Mouse (Mus musculus) G1E (cell line): ENCODE data around the gene Cptp. TPM values are rescaled to one million over a fixed set of nuclear protein-coding genes. Genes with fewer than 3 reads are reported as not detected.

ENCODE experiments used
- ATAC-seq: 2 replicates; pipeline ENCODE4 v1.8.0; 2016; ENCODE audit warnings: mild to moderate bottlenecking; ENCODE audit not compliant: insufficient number of reproducible peaks, poor library complexity, low FRiP score, severe bottlenecking; ENCODE audit errors: extremely low read depth
- DNase-seq: peaks from one replicate; pipeline ENCODE4 v3.0.0; 2012; ENCODE audit warnings: low spot score
- H3K27me3 ChIP-seq: 2 replicates; pipeline ENCODE4 v1.6.1; 2012; ENCODE audit warnings: mild to moderate bottlenecking, low read length, inconsistent platforms; ENCODE audit not compliant: insufficient read depth
- H3K36me3 ChIP-seq: replicated peaks from 2 replicates; pipeline ENCODE3; 2012; ENCODE audit warnings: mild to moderate bottlenecking, inconsistent platforms
- H3K4me1 ChIP-seq: 2 replicates; pipeline ENCODE4 v1.6.1; 2012; ENCODE audit warnings: low read depth, low read length, inconsistent platforms, mixed read lengths; ENCODE audit not compliant: insufficient read depth
- H3K4me3 ChIP-seq: 2 replicates; pipeline ENCODE4 v1.5.1; 2012; ENCODE audit warnings: low read depth, mild to moderate bottlenecking, inconsistent platforms, low read length, moderate library complexity, mixed read lengths
- H3K9me3 ChIP-seq: replicated peaks from 2 replicates; pipeline ENCODE4 v1.6.1; 2012; ENCODE audit warnings: inconsistent platforms
- CTCF ChIP-seq: IDR thresholded peaks from 2 replicates; pipeline ENCODE4 v1.5.1; 2012; ENCODE audit warnings: low read depth, low read length, inconsistent platforms, mixed read lengths
- GATA1 ChIP-seq: IDR thresholded peaks from 2 replicates; pipeline ENCODE4 v1.6.1; 2012; ENCODE audit warnings: borderline replicate concordance, low read length, inconsistent platforms, mixed read lengths
- GATA2 ChIP-seq: IDR thresholded peaks from 2 replicates; pipeline ENCODE4 v1.6.1; 2012; ENCODE audit warnings: low read depth, low read length, inconsistent platforms, borderline replicate concordance
- POLR2AphosphoS5 ChIP-seq: IDR thresholded peaks from 2 replicates; pipeline ENCODE4 v1.6.1; 2012; ENCODE audit warnings: low read depth, low read length, inconsistent platforms; ENCODE audit not compliant: insufficient replicate concordance
- TAL1 ChIP-seq: conservative IDR thresholded peaks from 2 replicates; pipeline ENCODE4 v1.6.1; 2012; ENCODE audit warnings: low read depth, low read length, inconsistent platforms, mixed read lengths
- polyA plus RNA-seq: library from polyadenylated mRNA; stranded (reverse); fragments of >175 nt; gene quantifications from 2 replicates; pipeline ENCODE4 v1.2.3, GENCODE M21; 2012
- total RNA-seq, 2 experiments: library from RNA; stranded (forward) in 1 of 2; stranded (reverse) in 1 of 2; fragments of 200-1000 nt in 1 of 2; fragments of >200 nt in 1 of 2; fragmentation: Nextera tagmentation in 1 of 2; gene quantifications; 2 replicates each; pipeline ENCODE4 v1.2.3; 2014 to 2017

The Cptp gene
- total and polyA plus RNA-seq, 3 experiments = 3.6 to 9.3 (median 6.7) TPM

DNA sequence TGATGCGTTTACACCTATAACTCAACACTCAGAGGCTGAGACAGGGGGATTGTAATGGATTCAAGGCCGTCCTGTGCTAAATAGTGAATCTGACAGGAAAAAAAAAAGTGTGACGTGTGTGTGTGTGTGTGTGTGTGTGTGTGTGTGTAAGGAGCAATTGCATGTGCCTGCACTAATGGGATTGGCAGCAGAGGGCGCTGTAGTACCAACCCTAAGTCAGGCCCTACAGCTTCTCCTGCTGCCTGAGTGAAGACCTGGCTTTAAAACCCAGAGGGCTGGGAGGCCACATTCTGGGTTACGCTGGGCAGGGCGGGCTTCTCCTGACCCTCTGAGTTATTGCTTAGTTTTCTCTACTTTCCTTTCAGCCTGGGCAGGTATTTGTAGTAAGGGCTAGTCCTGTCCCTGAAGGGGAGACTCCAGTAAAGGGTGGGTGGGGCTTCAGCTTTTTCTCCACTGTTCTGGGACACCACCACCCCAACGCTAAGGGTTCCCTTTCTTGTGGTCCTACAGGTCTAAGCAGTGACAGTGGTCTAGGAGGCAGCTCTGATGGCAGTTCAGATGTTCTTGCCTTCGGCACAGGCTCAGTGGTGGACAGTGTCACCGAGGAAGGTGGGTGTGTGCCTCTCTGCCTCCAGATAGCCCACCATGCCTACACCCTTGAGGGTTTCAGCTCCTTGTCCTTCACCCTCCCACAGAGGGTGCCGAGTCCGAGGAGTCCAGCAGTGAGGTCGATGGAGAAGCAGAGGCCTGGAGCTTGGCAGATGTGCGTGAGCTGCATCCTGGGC lies 35.3 kb upstream of the Cptp start:
- H3K27me3 ChIP-seq = peaks cover 4% of the 10 kb centered on the region; the same call in 1 of the 2 replicates
- H3K36me3 ChIP-seq = peaks cover 92% of the 10 kb centered on the region
- DNase-seq (no peak), ATAC-seq (peak; percentile 38; the same call in 1 of the 2 replicates)
- no peak for TF ChIP-seq POLR2AphosphoS5
- peak; percentile 17; the same call in 1 of the 2 replicates for TF ChIP-seq CTCF
- H3K4me3 ChIP-seq = no peak overlapping the region
- H3K4me1 ChIP-seq = 0 out of 2 replicates have a peak, but pooled peaks cover 4% of the 10 kb centered on the region
- no peaks in the 10 kb centered on the region for H3K9me3 ChIP-seq

GRCm38 (mm10) chr4:155903246-155903645 lies 34.0 kb upstream of the Cptp start:
- Histone ChIP-seq H3K4me1 (0 out of 2 replicates have a peak, but pooled peaks cover 4% of the 10 kb centered on the region), H3K27me3 (no peaks in the 10 kb centered on the region), H3K4me3 (no peak overlapping the region), H3K36me3 (peaks cover 99% of the 10 kb centered on the region), H3K9me3 (no peaks in the 10 kb centered on the region)
- ATAC-seq = no peak
- no peak for TF ChIP-seq GATA1
- no peak for TF ChIP-seq POLR2AphosphoS5
- TF ChIP-seq GATA2 = no peak
- no peak for TF ChIP-seq CTCF
- no peak for TF ChIP-seq TAL1
- no peak for DNase-seq

- H3K4me1 ChIP-seq = 0 out of 2 replicates have a peak, but pooled peaks cover 4% of the 10 kb centered on the region
- peaks cover 93% of the 10 kb centered on the region for H3K36me3 ChIP-seq
- TF ChIP-seq CTCF (no peak), GATA2 (no peak), TAL1 (no peak), GATA1 (no peak), POLR2AphosphoS5 (no peak)
- H3K4me3 ChIP-seq = no peak overlapping the region
- no peak for ATAC-seq
- no peaks in the 10 kb centered on the region for H3K9me3 ChIP-seq
- H3K27me3 ChIP-seq = no peaks in the 10 kb centered on the region
- no peak for DNase-seq
These were observed 32.0 kb upstream of the Cptp start for GRCm38 (mm10) chr4:155901205-155901604.

GRCm38 (mm10) chr4:155899355-155899754 lies 30.1 kb upstream of the Cptp start:
- DNase-seq (no peak), ATAC-seq (no peak)
- Histone ChIP-seq H3K9me3 (no peaks in the 10 kb centered on the region), H3K36me3 (peaks cover 93% of the 10 kb centered on the region), H3K4me1 (peaks cover 12% of the 10 kb centered on the region), H3K27me3 (no peaks in the 10 kb centered on the region), H3K4me3 (no peak overlapping the region)
- no peak for TF ChIP-seq GATA1
- no peak for TF ChIP-seq TAL1
- TF ChIP-seq CTCF = no peak
- no peak for TF ChIP-seq GATA2
- no peak for TF ChIP-seq POLR2AphosphoS5

DNA sequence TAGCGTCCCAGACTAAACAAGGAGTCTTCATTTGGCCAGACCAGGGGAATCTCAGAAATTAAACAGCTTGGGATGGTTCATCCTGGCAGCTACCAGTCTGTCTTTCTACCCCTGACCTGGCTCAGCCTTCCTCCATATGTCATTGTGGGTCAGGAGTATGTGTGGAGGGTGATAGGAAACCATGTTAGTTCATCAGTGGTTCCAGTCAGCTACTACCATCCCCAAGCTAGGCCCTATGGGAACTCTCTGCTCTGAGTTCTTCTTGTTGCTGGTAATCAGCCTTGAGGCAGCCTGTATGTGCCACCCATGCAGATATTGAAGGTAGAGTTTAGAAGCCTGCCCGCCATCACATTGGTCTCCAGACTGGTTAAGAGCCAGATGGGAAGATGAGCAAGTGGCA lies 29.1 kb upstream of the Cptp start:
- ATAC-seq = no peak
- H3K4me3 ChIP-seq = no peak overlapping the region
- peaks cover 23% of the 10 kb centered on the region for H3K4me1 ChIP-seq
- no peaks in the 10 kb centered on the region for H3K27me3 ChIP-seq
- no peak for DNase-seq
- no peaks in the 10 kb centered on the region for H3K9me3 ChIP-seq
- TF ChIP-seq GATA2 (no peak), GATA1 (no peak), POLR2AphosphoS5 (no peak), CTCF (no peak), TAL1 (no peak)
- peaks cover 86% of the 10 kb centered on the region for H3K36me3 ChIP-seq

DNA sequence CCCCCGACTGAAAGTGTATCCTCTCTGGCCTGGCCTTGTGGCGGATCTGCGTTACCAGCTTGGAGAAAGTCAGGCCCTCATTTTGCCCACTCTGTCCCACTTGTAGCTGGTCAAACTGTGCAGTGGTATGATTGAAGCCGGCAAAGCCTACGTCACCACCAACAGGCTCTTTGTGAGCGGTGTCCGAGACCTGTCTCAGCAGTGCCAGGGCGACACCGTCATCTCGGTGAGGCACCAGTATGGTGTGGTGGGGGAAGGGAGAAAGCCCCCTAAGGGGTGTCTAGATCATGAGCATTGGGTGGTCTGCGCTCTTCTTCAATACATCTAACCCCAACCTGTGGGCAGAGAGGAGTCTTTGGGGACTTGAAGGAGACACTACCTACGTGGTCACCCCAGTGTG lies 27.2 kb upstream of the Cptp start:
- Histone ChIP-seq H3K27me3 (no peaks in the 10 kb centered on the region), H3K9me3 (no peaks in the 10 kb centered on the region), H3K36me3 (peaks cover 69% of the 10 kb centered on the region), H3K4me1 (peaks cover 34% of the 10 kb centered on the region), H3K4me3 (no peak overlapping the region)
- TF ChIP-seq CTCF = no peak
- TF ChIP-seq GATA1 = no peak
- TF ChIP-seq TAL1 = no peak
- TF ChIP-seq POLR2AphosphoS5 = no peak
- no peak for TF ChIP-seq GATA2
- DNase-seq (no peak), ATAC-seq (no peak)
